Mouse (Mus musculus) small intestine, adult 2 months (tissue): ENCODE measurements at regions not wholly inside any gene's neighbourhood (a gene's known extent, or its start where the extent isn't known, plus 50 kb on each side); places are given as distances from the start of the nearest gene placed in this dataset.
A peak's percentile ranks its signal among the peaks of the same experiment; 100 is the strongest.

Experiments used
- H3K27ac ChIP-seq: fragments of 200-500 bp; 2 replicates; pipeline ENCODE4 v1.5.1; 2012; ENCODE audit warnings: low read depth, low read length, control low read depth, inconsistent platforms; ENCODE audit not compliant: insufficient read depth
- H3K27me3 ChIP-seq: fragments of 200-500 bp; 2 replicates; pipeline ENCODE4 v1.6.1; 2012; ENCODE audit warnings: mild to moderate bottlenecking, moderate library complexity, low read length, inconsistent platforms; ENCODE audit not compliant: control insufficient read depth, insufficient read depth
- H3K36me3 ChIP-seq: fragments of 200-500 bp; 2 replicates; pipeline ENCODE4 v1.6.1; 2012; ENCODE audit warnings: mild to moderate bottlenecking, low read length, control low read depth, inconsistent platforms; ENCODE audit not compliant: control insufficient read depth, insufficient read depth
- H3K4me1 ChIP-seq: fragments of 200-500 bp; 2 replicates; pipeline ENCODE4 v1.6.1; 2012; ENCODE audit warnings: low read length, inconsistent platforms, mixed read lengths; ENCODE audit not compliant: control insufficient read depth, insufficient read depth, insufficient read length
- H3K4me3 ChIP-seq: fragments of 200-500 bp; 2 replicates; pipeline ENCODE4 v1.5.1; 2012; ENCODE audit warnings: low read depth, mild to moderate bottlenecking, control low read depth, inconsistent platforms, low read length, moderate library complexity
- CTCF ChIP-seq: fragments of 200-500 bp; IDR thresholded peaks from 2 replicates; pipeline ENCODE4 v1.5.1; 2012; ENCODE audit warnings: low read depth, mild to moderate bottlenecking, control low read depth, inconsistent platforms, low read length, moderate library complexity, mixed read lengths; ENCODE audit not compliant: insufficient replicate concordance, insufficient read length; ENCODE audit errors: extremely low read depth
- POLR2A ChIP-seq: fragments of 200-500 bp; IDR thresholded peaks from 2 replicates; pipeline ENCODE4 v1.6.1; 2012; ENCODE audit warnings: low read depth, mild to moderate bottlenecking, control low read depth, inconsistent platforms, low read length, moderate library complexity
- WGBS: fragments of 180-500 bp; shearing (Covaris S2); methylation state at CpG from one replicate; pipeline ENCODE4 v1.1.7; 2018; 5-methylcytosine and 5-hydroxymethylcytosine counted together

DNA sequence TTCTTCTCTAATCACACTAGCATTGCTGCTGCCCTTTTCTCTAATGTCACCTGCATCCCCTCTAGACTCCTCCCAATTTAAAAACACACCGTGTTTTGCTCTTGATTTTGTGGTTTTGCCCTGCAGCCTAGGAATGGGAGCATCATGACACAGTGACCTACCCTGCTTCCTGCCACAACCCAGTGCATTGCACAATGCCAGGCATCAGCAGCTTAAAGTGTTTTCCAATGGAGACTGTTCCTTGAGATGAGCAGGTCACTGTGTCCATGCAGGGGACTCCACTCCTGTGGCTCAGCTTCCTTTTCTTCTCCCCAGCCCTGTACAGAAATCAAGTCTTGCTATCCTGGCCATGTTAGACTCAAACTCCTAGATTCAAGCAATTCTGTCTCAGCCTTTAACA lies 84.1 kb downstream of the Polr2m start:
- 56% methylated on average over 1 of the region's 1 CpGs for WGBS
- Histone ChIP-seq H3K4me1 (no peaks in the 10 kb centered on the region; the same call in 1 of the 2 replicates), H3K4me3 (no peak overlapping the region), H3K36me3 (no peaks in the 10 kb centered on the region), H3K27me3 (no peaks in the 10 kb centered on the region), H3K27ac (no peak overlapping the region)
- no peak for TF ChIP-seq CTCF
- no peak for TF ChIP-seq POLR2A

DNA sequence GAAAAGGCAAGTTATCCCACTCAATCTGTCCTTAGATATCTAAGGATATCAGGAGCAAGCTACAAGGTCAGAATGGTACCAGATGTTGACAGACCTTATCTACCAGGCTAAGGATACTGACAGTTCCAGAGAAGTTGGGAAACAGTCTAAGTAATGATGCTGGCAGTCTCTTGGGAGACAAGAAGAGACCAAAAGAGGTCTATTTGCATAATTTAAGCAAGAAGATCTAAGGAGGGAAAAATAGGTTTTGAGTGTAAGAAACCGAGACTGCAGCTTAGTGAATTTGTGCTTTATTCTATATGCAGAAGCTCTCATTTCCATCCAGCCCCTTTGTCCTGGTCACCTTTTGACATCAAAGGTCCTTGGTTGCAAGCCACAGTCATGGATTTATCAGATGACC lies 86.4 kb downstream of the Polr2m start:
- Histone ChIP-seq H3K36me3 (no peaks in the 10 kb centered on the region), H3K4me1 (no peaks in the 10 kb centered on the region; the same call in 1 of the 2 replicates), H3K27ac (no peak overlapping the region), H3K4me3 (no peak overlapping the region), H3K27me3 (no peaks in the 10 kb centered on the region)
- WGBS, result 89% methylated on average over 1 of the region's 1 CpGs
- TF ChIP-seq CTCF, result no peak
- no peak for TF ChIP-seq POLR2A

DNA sequence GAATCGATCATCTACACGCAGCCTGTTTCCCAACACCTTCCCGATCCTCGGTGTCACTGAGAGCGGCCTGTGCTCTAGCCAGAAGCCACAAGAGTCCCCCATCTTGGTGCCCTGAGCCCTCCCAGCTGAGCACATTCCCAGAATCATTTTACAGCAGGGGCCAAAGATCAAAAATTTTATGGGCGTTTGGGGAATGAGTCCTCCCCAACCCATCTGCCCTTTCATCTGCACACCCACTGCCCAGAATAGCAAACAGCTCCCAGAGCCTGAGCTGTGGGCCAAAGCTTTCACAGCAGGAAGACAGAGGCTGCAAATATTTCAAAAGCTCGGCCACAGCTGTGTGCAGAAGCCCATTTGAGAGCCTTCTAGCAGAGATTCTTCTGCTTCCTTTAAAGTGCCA lies 89.0 kb downstream of the Polr2m start:
- Histone ChIP-seq H3K36me3 (no peaks in the 10 kb centered on the region), H3K4me3 (no peak overlapping the region), H3K27me3 (no peaks in the 10 kb centered on the region), H3K4me1 (no peaks in the 10 kb centered on the region; the same call in 1 of the 2 replicates), H3K27ac (no peak overlapping the region)
- no peak for TF ChIP-seq CTCF
- TF ChIP-seq POLR2A, result no peak
- 21% methylated on average over 7 of the region's 7 CpGs for WGBS

DNA sequence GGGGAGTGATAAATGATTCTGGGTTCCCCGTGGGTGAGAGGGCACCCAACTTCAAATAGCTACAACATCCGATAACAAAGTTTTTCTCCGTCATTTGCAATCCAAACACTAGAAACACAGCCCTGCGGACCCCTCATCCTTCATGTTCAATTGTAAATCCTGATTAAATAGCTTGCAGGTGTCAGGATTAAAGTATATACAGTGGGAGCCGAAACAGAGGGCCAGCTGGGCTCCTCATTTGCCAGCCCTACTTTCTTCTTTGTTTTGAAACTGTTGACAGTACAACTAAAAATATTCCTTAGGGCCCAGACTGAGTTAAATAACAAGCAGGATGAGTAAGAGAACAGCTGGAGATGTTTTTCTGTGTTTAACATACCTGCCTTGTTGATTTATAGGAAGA lies 95.5 kb downstream of the Polr2m start:
- Histone ChIP-seq H3K36me3 (no peaks in the 10 kb centered on the region), H3K27me3 (no peaks in the 10 kb centered on the region), H3K4me3 (no peak overlapping the region), H3K27ac (no peak overlapping the region), H3K4me1 (no peaks in the 10 kb centered on the region)
- 71% methylated on average over 5 of the region's 5 CpGs for WGBS
- no peak for TF ChIP-seq POLR2A
- no peak for TF ChIP-seq CTCF

DNA sequence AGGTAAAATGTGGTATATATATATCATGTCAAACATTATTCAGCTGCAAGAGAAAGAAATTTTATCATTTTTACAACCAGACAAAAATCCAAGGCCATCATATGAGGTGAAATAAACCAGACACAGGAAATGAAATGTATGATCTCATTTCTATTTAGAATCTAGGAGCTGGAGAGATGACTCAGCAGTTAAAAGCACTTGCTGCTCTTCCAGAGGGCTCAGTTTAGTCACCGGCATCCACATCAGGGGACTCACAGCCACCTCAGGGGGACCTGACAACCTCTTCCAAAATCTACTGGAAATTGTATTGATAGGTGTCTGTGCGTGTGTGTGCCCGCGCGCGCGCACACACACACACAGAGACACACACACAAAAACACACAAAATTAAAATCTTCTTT lies 98.3 kb downstream of the Polr2m start:
- H3K4me3 ChIP-seq, result no peak overlapping the region
- no peak for TF ChIP-seq POLR2A
- no peak for TF ChIP-seq CTCF
- H3K4me1 ChIP-seq, result no peaks in the 10 kb centered on the region
- H3K27me3 ChIP-seq, result no peaks in the 10 kb centered on the region
- 93% methylated on average over 7 of the region's 7 CpGs for WGBS
- H3K36me3 ChIP-seq, result no peaks in the 10 kb centered on the region
- H3K27ac ChIP-seq, result no peak overlapping the region

DNA sequence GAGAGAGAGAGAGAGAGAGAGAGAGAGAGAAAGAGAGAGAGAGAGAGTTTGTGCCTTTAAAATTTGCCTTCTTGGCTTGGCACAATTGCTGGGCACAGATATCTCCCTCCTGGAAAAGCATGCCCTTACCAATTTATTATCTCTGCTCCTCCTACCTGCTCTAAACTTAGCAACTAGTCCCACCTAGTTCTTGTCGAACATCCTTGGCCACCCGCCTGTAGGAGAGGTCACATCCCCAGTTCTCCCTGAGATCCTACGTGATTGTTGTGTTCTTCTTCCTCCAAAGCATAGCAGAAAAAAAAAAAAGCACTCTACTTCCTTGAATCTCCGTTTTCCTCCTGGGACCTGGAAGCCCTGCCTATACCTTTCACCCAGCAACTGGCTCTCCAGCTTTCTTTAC lies 101.8 kb downstream of the Polr2m start:
- H3K36me3 ChIP-seq, result no peaks in the 10 kb centered on the region
- H3K27me3 ChIP-seq, result no peaks in the 10 kb centered on the region
- H3K27ac ChIP-seq, result no peak overlapping the region
- 26% methylated on average over 4 of the region's 4 CpGs for WGBS
- TF ChIP-seq POLR2A, result no peak
- no peak for TF ChIP-seq CTCF
- no peaks in the 10 kb centered on the region for H3K4me1 ChIP-seq
- no peak overlapping the region for H3K4me3 ChIP-seq

GRCm38 (mm10) chr9:71379731-71380250 lies 105.9 kb downstream of the Polr2m start:
- WGBS, result 70% methylated on average over 4 of the region's 4 CpGs
- Histone ChIP-seq H3K27ac (no peak overlapping the region), H3K36me3 (no peaks in the 10 kb centered on the region), H3K27me3 (no peaks in the 10 kb centered on the region), H3K4me1 (no peaks in the 10 kb centered on the region), H3K4me3 (no peak overlapping the region)
- TF ChIP-seq POLR2A (no peak), CTCF (no peak)

DNA sequence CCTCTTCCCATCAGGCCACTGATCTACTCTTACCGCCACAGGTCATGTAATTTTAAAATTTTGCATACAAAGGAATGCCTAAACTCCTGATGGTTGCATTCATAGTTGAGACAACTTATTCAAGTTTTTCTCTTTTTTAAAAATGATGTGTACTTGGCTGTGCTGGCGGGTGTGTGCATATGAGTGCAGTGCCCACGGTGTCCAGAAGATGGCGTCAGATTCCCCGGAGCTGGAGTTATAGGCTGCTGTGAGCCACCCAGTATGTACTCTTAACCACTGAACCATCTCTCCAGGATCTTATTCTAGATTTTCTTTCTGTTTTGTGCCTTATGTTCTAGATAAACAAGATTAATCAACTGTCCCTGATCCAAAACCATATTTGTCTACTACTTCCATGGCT lies 116.0 kb downstream of the Polr2m start:
- WGBS, result 93% methylated on average over 5 of the region's 5 CpGs
- Histone ChIP-seq H3K27me3 (no peaks in the 10 kb centered on the region), H3K4me1 (no peaks in the 10 kb centered on the region), H3K4me3 (no peak overlapping the region), H3K27ac (no peak overlapping the region), H3K36me3 (no peaks in the 10 kb centered on the region)
- TF ChIP-seq POLR2A, result no peak
- TF ChIP-seq CTCF, result peak; percentile 17; the same call in 1 of the 2 replicates
